Mouse (Mus musculus): ENCODE data around the gene 1700007K13Rik.

DNA sequence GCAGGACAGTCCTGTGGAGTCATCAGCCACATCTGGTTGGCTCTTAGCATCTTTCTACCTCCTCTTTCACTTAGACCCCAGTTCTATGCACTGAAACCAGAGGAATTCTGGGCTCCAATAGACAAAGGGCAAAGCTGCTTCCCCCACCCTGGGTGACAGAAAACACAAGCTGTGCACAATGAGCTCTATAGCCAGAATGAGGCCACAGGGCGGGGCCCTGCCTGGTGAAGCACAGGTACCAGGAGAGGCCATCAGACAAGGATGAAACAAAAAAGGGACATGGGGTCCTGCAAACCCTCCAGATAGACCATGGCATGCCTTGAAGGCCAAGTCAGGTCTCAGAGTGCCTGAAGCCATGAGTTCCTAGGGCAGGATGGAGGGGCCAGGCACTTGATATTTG, 49.6 kb downstream of the 1700007K13Rik start:
- no peak for TF ChIP-seq CTCF (IDR thresholded peaks at IDR 0.05; ENCODE audit: low read depth)
- TF ChIP-seq EP300 (optimal IDR thresholded peaks at IDR 0.05): no peak
